Mouse (Mus musculus): ENCODE data around the gene Snrnp27.

Snrnp27 gene

GRCm38 (mm10) chr6:86667061-86667460 lies 17.3 kb downstream of the Snrnp27 start:
- in situ Hi-C loops (cut with MboI; ENCODE audit: low pct_unique_long_range_greater_than_20kb in 1 of 2, low sequenced_read_pairs in 2 of 2, unreplicated experiment in 1 of 2): no loop called here

GRCm38 (mm10) chr6:86665560-86666307 lies 18.6 kb downstream of the Snrnp27 start:
- in situ Hi-C loops (cut with MboI; ENCODE audit: low pct_unique_long_range_greater_than_20kb in 1 of 2, low sequenced_read_pairs in 2 of 2, unreplicated experiment in 1 of 2): no loop called here

- in situ Hi-C loops (cut with MboI; ENCODE audit: low pct_unique_long_range_greater_than_20kb in 1 of 2, low sequenced_read_pairs in 2 of 2, unreplicated experiment in 1 of 2): no loop called here
Measured at GRCm38 (mm10) chr6:86665076-86665475, 19.2 kb downstream of the Snrnp27 start.

- in situ Hi-C loops (cut with MboI; ENCODE audit: low pct_unique_long_range_greater_than_20kb in 1 of 2, low sequenced_read_pairs in 2 of 2, unreplicated experiment in 1 of 2): no loop called here
Measured at GRCm38 (mm10) chr6:86660161-86660877, 24.0 kb downstream of the Snrnp27 start.

- in situ Hi-C loops (cut with MboI; ENCODE audit: low pct_unique_long_range_greater_than_20kb in 1 of 2, low sequenced_read_pairs in 2 of 2, unreplicated experiment in 1 of 2): no loop called here
Measured at GRCm38 (mm10) chr6:86658501-86658900, 25.8 kb downstream of the Snrnp27 start.

GRCm38 (mm10) chr6:86654270-86654916 lies 29.9 kb downstream of the Snrnp27 start:
- in situ Hi-C loops (cut with MboI; ENCODE audit: low pct_unique_long_range_greater_than_20kb in 1 of 2, low sequenced_read_pairs in 2 of 2, unreplicated experiment in 1 of 2): no loop called here

- in situ Hi-C loops (cut with MboI; ENCODE audit: low pct_unique_long_range_greater_than_20kb in 1 of 2, low sequenced_read_pairs in 2 of 2, unreplicated experiment in 1 of 2): no loop called here
Measured at GRCm38 (mm10) chr6:86653026-86653425, 31.3 kb downstream of the Snrnp27 start.

GRCm38 (mm10) chr6:86646143-86646542 lies 38.2 kb downstream of the Snrnp27 start:
- in situ Hi-C loops (cut with MboI; ENCODE audit: low pct_unique_long_range_greater_than_20kb in 1 of 2, low sequenced_read_pairs in 2 of 2, unreplicated experiment in 1 of 2): no loop called here

- in situ Hi-C loops (cut with MboI; ENCODE audit: low pct_unique_long_range_greater_than_20kb in 1 of 2, low sequenced_read_pairs in 2 of 2, unreplicated experiment in 1 of 2): no loop called here
Measured at GRCm38 (mm10) chr6:86645551-86645950, 38.8 kb downstream of the Snrnp27 start.

- in situ Hi-C loops (cut with MboI; ENCODE audit: low pct_unique_long_range_greater_than_20kb in 1 of 2, low sequenced_read_pairs in 2 of 2, unreplicated experiment in 1 of 2): no loop called here
Measured at GRCm38 (mm10) chr6:86644775-86645400, 39.4 kb downstream of the Snrnp27 start.

GRCm38 (mm10) chr6:86641716-86642115 lies 42.6 kb downstream of the Snrnp27 start:
- in situ Hi-C loops (cut with MboI; ENCODE audit: low pct_unique_long_range_greater_than_20kb in 1 of 2, low sequenced_read_pairs in 2 of 2, unreplicated experiment in 1 of 2): no loop called here

GRCm38 (mm10) chr6:86640776-86641175 lies 43.5 kb downstream of the Snrnp27 start:
- in situ Hi-C loops (cut with MboI; ENCODE audit: low pct_unique_long_range_greater_than_20kb in 1 of 2, low sequenced_read_pairs in 2 of 2, unreplicated experiment in 1 of 2): no loop called here

GRCm38 (mm10) chr6:86640161-86640560 lies 44.2 kb downstream of the Snrnp27 start:
- in situ Hi-C loops (cut with MboI; ENCODE audit: low pct_unique_long_range_greater_than_20kb in 1 of 2, low sequenced_read_pairs in 2 of 2, unreplicated experiment in 1 of 2): no loop called here

- in situ Hi-C loops (cut with MboI; ENCODE audit: low pct_unique_long_range_greater_than_20kb in 1 of 2, low sequenced_read_pairs in 2 of 2, unreplicated experiment in 1 of 2): no loop called here
Measured at GRCm38 (mm10) chr6:86639180-86640160, 44.9 kb downstream of the Snrnp27 start.

- in situ Hi-C loops (cut with MboI; ENCODE audit: low pct_unique_long_range_greater_than_20kb in 1 of 2, low sequenced_read_pairs in 2 of 2, unreplicated experiment in 1 of 2): no loop called here
Measured at GRCm38 (mm10) chr6:86638434-86638833, 45.9 kb downstream of the Snrnp27 start.

- in situ Hi-C loops (cut with MboI; ENCODE audit: low pct_unique_long_range_greater_than_20kb in 1 of 2, low sequenced_read_pairs in 2 of 2, unreplicated experiment in 1 of 2): no loop called here
Measured at GRCm38 (mm10) chr6:86637860-86638259, 46.5 kb downstream of the Snrnp27 start.

GRCm38 (mm10) chr6:86637171-86637835 lies 47.0 kb downstream of the Snrnp27 start:
- in situ Hi-C loops (cut with MboI; ENCODE audit: low pct_unique_long_range_greater_than_20kb in 1 of 2, low sequenced_read_pairs in 2 of 2, unreplicated experiment in 1 of 2): no loop called here
